Mouse (Mus musculus): ENCODE data around the gene Zfp804a. TPM values are rescaled to one million over a fixed set of nuclear protein-coding genes. Genes with fewer than 3 reads are reported as not detected.

Gene Zfp804a
- polyA plus RNA-seq (2017; shearing (Covaris generic)), result not detected

DNA sequence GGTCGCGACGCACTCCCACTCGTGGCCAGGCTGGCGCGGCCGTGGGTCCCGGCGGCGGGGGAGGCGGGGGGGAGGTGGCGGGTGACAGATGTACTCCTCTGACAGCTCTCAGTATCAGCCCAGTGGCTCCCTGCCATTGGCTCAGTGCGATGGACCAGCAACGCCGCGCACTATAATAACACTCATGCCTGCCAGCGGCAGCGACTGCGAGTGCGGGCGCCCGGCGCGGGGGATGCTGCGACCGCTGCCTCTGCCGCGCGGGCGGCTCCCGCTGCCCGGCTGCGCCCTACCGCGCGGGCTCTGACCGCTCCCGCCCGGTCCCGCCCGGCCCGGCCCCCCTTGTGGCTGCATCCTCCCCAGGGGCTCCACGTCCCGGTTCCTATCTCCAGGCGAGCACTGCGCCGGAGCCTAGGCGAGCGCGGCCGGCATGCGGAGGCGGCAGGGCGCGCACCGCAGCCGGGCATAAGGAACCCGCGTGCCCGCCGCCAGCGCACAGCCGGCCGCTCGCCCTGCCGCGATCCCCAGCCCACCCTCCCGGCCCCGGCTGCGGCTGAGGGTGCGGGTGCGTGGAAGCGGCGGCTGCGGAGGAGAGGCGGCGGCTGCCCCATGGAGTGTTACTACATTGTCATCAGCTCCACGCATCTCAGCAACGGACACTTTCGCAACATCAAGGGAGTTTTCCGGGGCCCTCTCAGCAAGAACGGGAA, at the start of gene Zfp804a:
Gene Zfp804a, plus strand, starts transcription at position 38 of the 707 bp plus-strand sequence.

